Mouse (Mus musculus): ENCODE results near the gene Klf13.
A peak's percentile ranks its signal among the peaks of the same experiment; 100 is the strongest.

Gene Klf13

DNA sequence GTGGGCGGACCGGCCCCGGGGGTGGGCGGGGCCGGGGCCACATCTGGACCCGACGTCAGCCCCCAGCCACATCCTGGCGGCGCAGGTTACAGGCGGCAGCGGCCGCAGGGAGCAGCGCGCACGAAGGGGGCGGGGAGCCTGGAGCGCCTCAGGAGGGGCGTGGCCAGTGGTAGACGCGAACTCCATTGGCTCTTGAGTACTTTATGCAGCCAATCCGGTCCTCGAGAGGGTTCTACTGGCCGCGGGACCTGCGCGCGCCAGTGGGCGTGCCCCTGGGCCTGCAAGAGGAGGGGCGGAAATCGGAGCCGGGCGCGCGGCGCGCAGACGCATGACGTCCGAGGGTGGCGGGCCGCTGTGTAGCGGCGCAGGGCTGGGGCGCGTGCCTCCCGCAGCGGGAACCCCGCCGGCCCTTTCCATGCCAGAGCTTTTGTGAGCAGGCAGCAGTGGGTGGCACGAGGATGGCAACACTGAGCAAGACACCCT, at the start of gene Klf13:
Gene Klf13 (minus strand): TSS at position 2 of the 483 bp plus-strand sequence.
- DNase-seq = peak; percentile 96

DNA sequence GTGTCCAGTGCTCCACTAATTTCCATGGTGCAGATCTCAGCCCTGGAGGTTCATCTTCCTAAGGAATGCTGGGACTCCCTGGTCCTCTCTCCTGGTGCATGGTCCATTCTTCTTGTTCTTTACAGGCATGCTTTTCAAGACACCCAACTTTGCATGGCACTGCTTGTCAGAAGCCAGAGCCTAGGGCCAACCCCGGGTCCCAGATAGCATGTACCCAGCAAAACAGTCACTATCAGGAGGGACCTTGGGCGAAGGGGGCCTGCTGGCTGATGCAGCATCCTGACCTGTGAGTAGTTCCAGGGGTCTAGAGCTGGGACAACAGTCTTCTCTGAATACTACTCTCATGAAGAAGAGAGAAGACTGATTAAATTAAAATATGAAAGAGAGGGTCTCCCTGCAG, 49.7 kb upstream of the Klf13 start:
- no peak for DNase-seq

DNA sequence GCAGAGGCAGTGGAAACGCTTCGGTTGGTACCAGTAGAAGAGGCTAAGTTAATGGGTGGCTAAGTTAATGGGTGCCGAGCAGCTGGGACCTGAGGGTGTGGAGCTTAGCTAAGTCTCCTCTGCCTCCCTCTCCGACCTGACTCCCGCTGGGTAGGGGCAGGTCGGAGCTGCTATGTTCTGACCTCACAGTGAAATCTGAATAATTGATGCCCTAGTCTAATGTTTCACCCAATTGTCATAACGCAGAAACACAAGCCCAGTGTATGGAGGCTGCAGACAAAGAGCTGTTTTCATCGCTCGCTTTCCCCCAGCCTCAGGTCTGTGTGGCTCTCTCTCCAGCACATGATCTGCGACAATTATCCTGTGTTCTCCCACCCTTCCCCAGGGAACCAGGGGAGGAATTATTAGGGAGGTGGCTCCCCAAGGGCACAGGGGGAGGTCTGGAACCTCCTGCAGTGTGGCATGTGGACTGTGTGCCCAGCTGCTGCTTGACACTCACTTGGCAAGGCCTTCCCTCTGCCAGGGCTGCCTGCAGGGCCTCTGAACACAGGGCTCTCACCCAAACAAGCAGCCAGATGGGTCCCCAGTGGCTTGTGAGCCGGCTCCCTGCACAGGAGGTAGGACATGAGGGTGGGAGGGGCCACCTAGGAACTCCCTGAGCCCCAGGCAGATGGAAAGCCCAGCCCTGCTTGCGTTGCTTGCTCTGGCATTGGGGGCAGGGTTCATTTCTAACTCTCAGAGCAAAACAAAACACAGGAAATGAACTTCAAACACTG, 47.9 kb upstream of the Klf13 start:
- DNase-seq = peak; percentile 74

DNA sequence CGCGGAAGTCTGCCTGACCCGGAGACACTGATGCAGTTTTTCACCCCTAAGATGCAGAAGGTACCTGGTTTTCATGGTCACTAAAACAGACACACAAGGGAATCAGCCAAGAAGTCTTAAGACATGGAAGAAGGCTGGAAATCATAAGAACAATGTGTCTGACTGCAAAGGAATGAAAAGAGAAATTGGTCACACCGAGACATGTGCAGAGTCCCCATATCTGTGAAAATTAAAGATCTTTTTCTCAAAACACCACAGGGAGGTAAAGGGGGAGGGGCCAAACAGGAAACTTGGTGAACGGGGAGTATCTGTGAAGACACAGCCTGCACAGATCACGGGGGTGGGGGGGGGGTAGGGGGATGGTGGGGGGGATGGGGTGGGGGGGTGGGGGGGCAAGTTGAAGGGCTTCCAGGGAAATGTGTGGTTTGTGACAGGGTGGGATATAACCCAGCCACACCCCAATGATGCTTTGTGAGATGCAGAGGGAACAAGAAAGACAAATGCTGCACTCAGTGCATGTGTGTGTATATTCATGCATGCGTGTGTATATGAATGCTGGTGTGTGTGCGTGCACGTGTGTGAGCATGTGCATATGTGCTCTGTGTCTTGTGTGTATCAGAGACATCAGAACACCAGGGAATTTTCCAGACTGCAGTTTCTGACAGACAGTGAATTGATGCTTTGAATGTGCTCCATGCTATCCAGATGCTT, 47.1 kb upstream of the Klf13 start:
- no peak for DNase-seq

DNA sequence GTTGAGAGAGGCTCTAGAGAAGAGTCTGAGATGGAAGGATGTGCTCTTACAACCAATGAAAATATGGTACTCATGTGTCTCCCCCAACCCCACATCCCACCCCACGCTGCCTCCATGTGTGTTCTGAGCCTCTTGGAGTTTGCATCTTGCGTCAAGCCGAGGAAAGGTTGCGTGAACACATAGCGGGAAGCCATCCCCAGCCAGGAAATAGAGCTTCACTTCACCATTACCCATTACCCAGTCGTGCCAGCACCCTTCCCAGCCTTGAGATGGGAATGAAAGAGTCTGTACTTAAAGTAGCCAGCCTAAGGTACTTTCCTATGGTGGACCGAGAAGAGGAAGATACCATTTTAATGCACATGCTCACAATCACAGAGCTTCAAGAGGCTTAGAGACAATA, 46.6 kb upstream of the Klf13 start:
- no peak for DNase-seq

DNA sequence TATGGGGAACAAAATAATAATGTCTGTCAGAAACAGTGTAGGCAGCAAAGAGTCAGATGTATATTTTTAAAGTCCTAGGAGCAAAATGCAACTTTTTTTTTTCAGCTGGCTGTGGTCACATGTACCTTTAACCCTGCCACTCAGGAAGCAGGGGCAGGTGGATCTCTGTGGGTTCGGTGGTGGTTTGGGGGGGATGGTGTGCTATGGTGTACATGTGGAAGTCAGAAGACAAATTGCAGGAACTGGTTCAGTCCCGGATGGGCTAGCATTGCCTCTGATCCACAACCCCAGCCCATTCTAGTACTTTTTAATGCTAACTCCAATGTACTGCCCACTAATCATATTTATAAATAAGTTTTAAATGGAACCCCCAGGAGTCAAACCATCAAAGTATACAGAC, 45.6 kb upstream of the Klf13 start:
- no peak for DNase-seq

DNA sequence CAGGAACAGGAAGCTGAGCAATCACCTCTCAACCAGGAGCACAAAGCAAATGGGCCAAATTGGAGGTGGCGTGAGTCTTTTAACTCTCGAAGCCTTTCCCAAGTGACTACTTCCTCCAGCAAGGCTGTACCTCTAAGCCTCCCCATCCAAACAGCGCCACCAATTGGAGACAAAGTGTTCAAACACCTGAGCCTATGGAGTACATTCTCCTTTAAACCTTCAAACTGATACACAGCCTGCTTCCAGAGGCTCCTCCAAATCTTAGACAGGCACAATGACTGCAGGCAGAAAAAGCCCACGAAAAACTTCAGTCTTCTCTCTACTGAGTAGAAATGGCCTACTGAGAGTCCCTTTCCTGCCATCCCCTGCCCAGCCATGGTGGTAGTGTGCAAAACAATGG, 38.9 kb upstream of the Klf13 start:
- DNase-seq = no peak

DNA sequence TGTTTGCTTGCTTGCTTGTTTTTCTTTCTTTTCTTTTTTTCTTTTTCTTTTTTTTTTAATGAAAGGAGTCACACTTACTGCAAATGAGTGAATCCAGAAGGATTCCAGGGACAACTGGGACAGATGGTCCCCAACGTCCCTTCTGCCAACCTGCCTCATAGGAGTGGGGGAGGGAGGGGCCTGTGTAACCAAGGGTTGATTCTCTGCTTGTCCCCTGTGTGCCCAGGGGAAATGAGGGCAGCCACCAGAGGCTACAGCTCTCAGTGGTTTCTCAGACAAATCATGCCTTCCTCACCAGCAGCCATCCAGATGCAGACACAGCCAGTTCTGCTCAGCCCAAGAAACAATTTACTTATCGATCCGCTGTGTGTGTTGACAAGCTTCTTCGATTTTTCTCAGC, 32.3 kb upstream of the Klf13 start:
- DNase-seq = no peak

DNA sequence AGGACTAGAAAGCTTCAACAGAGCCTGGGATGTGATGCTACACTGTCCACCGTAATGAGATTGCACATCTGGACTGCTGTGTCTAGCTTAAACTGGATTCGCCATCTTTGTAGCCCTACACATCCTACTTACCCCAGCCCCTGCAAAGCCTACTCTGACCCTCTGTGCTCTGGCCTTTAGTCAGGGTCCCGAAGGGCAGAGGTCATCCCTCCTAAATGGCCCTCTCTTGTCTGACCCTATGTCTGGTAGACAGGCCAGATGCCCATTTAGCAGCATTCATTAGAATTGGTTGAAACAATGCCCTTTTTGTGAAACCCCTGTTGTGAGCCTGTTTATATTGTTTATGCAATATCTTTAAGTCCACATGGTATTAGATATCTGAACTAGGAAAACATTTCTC, 31.2 kb upstream of the Klf13 start:
- DNase-seq = no peak

DNA sequence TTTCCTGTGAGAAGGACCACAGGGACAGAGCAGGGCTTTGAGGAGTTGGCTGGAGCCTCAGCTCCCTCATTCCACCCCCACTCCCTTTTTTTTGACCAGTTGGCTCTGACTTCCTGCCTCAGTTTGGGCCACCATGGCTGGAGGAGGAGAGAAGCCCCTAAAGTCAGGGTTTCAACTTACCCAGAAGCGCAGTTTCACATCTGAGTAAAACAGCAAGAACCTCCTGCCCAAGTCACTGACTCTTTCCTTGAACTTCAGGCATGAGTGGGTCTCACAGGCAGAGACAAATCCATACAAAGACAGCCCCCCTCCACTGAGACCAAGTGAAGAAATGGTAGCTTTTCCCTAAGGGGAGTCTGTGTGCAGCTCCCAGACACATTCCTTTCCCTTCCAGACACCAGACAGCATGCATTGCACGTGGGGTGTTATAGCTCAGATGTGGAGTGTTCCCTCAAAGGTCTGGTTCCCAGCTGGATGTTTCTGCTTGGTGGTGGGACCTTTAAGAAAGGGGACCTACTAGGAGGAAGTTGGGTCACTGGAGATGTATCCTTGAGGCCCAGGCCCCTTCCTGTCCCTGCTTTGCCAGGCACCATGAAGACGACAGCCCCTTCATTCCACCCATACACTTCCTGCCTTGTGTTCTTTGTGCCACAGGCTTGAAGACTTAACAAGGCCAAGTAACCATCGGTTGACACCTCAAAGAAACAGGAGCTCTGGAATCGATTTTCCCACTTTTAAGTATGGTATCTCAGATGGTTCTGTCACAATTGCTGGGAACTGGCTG, 27.1 kb upstream of the Klf13 start:
- DNase-seq = no peak

DNA sequence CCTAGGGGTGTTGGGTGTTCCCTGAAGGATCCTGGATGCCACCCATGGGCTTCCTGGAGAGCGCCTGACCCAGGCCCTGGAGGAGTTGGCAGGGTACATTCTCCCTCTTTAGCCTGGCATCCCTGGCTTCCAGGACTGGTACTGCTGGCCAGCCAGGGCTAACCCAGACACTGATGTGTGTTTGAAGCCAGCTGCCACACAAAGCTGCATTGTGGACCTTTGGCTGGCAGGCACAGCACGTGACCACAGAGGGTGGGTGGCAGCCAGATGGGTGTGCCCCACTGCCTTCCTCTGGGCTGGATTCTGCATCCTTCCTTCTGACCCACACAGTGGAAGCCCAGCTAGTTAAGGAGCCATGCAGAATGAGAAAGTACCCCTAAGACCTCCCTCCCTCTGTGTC, 26.4 kb upstream of the Klf13 start:
- DNase-seq = no peak

DNA sequence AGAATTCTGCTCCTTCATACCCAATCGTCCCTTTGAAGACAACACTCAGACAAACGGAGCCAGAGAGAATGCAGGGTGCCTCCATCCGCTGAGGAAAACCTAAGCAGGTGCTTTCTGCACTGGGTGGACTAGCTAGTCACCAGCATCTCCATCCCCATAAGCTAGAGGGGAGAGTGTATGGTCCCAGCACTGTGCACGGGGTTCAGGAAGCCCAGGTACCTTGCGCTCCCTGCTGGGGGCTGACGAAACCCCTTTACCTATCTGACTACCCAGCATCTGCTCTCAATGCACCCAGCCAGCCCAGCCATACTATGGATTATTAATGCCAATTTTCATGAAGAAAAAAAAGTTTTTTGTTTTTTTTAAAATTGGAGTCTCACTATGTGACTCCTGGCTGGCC, 25.4 kb upstream of the Klf13 start:
- DNase-seq = no peak

DNA sequence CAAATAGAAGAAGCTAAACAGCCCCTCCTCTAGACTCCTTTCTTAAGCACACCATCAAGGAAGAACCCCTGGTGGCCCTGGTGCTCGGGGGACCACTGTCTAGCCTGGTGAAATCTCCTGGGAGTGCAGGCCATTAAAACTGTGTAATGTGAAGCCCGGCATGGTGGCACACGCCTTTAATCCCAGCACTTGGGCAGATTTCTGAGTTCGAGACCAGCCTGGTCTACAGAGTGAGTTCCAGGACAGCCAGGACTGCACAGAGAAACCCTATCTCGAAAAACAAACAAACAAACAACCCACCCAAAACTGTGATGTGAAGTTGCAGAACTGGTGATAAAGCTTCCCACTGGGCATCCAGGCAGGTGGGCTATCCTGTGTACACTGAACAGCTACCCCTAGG, 24.9 kb upstream of the Klf13 start:
- DNase-seq = no peak

DNA sequence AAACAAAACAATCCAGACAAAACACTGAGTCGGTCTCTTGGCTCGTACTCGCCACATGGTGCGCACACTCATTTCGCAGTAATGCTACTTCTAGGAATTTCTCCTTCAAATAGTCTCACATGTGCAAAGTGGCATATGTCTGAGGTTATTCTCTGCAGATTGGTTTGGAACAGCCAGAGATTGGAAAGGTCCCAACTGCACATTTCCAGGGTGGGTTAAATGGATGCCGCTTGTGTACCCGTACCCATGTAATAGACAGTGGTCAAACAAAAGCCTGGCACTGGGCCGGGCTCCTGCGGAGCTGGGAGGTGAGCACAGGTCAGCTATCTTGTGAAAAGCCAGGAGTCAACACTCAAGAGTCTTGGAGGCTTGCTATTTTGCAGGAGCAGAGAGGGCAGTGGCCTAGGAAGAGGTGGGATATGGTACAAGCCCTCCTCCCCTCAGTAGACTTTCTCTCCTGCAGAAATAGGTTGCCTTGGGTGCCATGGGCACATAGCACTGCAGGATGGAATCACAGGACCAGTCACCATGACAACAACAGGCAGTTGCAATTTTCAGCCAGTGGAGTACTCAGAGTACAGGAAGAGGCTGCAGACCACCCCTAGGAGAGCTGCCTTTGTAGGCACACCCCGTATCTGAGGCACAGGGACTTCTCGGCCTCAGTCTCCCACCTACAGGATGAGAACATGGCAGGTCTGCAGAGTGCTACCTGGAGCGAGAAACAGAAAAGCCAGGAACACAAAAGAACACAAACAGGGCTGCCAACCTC, 19.3 kb upstream of the Klf13 start:
- no peak for DNase-seq

DNA sequence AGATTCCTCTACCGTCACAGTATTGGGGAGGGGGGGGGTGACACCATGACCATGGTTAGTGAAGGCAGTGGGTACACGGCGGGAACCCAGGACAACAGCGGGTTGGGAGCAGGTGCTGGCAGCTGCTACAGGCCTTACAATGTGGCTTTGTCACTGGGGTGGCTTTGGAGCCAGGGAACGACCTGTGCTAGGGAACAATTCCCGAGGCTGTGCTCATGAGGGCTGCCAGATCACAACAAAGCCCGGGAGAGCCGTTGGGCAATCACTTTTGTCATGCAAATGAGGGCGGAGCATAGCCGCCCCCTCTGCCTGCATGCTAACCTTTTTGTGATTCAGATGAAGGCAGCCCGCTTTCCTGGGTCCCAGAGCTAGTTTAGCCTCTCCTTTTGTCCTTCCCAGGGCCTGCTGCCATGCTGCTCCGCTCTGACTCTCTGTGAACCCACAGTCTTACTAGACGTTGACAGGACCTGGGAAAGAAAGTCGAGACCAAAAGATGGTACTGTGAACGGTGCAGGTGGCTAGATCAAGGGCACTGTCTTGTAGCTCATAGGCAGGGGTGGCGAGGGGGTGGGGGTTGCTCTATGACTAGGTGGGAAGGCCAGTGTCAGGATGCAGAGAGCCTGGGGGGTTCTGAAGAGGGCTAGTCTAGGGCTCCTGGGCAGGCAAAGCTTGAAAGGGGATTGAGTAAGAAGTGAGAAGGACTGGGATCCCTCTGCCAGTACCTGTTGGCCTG, 18.4 kb upstream of the Klf13 start:
- DNase-seq = no peak

DNA sequence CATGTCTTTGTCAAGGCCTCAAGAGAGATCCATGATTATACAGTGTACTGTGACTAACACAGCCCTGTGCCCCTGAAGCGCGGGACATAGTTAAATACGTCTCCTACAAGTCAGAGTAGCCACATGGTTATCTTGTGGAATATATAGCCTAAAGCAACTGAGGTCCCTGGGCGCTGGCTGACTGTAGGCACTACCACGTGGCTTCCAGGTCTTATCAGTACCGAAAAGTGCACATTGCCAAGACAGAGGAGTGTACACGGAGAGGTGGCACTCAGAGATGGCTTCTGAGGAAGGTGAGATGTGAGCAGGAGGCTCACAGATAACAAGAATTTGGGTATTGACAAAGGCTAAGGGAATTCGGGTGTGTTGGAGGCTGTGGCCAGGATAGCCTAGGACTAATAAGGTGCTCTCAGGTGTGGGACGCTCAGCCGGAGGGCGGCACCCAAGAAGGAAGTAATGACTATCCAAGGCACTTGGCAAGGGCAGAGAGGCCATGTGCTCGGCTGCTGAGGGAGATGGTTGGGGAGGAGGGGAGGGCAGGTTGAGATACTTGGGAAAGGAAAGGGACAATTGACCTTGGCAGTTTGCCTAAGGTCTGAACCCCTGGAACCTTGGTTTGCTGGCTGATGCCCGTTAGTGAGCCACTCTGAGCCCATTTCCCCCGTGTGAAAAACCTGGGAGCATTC, 17.6 kb upstream of the Klf13 start:
- no peak for DNase-seq

DNA sequence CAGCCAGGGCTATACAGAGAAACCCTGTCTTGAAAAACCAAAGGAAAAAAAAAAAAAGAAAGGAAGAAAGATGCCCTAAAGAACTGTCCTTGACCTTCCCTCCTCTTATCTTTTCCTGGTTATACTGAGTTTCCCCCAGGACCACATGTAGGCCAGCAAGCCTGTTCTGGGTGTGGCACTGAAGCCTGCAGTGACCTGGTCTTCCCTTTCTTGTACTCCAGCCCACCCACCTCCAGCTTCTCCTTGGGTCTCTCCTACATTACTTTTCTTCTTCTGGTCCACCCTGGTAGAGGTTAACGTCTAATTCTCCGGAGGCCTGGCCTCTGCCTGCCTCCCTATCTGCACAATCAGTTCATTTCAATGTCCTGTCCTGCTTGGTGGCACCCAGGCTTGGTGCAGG, 16.7 kb upstream of the Klf13 start:
- no peak for DNase-seq

DNA sequence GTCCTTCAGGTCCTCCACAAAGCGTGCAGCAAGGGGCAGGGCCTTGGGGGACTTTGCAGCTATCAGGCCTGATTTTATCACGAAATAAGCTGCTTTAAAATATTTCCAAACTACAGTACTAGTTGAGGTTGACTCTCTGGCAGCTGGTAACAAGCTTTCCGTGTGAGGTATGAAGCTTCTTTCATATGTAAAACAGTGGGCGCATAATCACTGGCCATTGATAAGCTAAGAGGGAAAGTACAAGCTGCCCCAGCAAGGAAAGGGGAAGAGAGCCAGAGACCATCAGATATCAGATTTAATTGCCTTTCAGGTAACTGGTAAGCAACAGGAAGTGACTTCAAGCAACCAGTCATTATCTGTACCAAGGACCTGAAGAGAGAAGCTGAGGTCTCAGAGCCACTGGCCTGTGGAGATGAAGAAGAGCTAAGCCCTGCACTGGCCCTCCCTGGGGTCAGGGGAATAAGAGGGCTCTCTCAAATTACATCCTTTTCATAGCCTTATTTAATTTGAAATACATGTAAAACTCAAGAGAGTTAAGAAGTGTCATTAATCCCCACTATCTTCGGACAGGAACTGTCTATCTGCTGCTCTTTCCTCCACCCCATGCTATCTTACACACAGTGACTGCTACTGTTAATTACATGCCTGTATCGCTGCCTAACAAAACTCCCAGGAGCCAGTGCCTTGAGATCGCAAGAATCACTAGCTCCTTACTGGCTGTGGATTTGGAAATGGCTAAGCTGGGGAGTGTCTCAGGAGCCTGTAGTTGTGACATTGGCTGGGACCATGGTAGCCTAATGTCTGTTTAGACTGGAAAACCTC, 13.6 kb upstream of the Klf13 start:
- DNase-seq = no peak

DNA sequence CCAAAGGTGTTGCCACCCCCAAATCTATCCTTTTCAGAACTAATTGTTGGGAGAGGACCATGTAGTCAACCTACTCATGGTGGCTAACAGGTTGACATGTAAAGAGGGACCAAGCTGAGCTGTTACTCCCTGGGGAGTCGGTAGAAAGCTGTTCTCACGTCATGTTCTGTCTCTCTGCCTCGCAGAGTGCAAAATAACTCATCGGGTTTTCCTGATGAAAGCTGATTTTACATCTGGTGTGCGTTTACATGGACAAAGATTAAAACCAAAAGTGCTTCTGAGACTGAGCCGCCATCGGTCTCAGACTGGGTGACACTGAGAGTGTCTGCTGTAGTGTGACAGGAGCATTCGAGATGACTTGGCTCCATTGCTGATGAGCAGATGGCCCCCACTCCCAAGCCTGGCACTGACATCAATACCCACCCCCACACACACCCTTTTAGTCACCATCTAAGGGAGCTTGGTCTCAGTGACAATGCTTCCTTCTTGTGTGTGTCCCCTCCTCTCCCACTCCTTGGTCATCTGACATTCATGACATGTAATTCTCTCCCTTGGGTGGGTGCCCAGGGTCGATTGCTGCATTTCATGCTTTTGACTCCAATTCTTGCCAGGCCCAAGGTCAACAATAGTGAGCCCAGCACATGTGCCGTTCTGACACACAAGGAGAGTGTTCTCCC, 12.4 kb upstream of the Klf13 start:
- no peak for DNase-seq

DNA sequence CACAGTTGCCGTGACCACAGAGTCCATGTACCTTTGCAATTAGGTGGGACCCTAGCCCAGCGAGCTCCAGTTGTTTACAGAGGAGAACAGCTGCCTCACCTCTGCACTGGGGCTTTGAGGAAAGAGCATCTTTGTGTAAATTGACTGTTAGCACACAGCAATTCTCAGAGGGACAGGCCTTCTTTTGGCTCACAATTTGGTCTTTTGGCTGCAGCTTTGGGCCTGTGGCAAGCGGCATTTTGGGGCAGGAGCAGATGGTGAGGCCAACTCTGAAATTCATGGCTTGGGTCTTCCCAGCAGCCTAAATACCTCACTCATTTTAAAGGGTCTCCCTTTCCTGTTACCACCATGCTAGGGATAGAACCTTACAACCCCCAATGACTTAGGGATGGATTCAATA, 10.5 kb upstream of the Klf13 start:
- DNase-seq = no peak
